Mouse (Mus musculus) spleen, adult 2 months (tissue): ENCODE results near the gene Mfsd4b3.

Experiments
- CTCF ChIP-seq: fragments of 200-500 bp; IDR thresholded peaks from 2 replicates; pipeline ENCODE4 v1.5.1; 2011; ENCODE audit warnings: mild to moderate bottlenecking, inconsistent platforms; ENCODE audit not compliant: insufficient read depth, insufficient read length, insufficient replicate concordance; ENCODE audit errors: extremely low read depth
- POLR2A ChIP-seq: fragments of 200-500 bp; IDR thresholded peaks from 2 replicates; pipeline ENCODE4 v1.6.1; 2011; ENCODE audit warnings: low read depth, low read length, inconsistent platforms

DNA sequence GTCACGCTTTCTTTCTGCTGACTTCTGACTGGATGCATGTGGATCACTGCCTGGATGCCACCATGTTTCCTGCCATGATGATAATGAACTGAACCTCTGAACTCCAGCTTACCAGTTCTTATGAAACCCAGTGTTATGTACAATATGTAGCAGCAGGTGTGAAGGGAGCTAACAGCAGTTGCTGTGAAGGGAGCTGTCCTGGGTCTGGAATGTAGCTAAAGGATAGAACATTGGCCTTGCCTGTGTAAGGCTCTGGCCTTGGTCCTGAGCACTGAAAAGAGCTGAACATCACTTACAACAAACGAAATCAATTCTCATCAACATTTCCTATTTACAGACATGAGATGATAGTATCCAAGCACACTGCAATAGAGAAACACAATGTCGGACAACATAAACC lies 7.6 kb upstream of the Mfsd4b3 start:
- TF ChIP-seq CTCF (no peak), POLR2A (no peak)
